Mouse (Mus musculus) ES-Bruce4 (cell line): ENCODE measurements at regions not wholly inside any gene's neighbourhood (a gene's known extent, or its start where the extent isn't known, plus 50 kb on each side); places are given as distances from the start of the nearest gene placed in this dataset.

Source experiments
- H3K27ac ChIP-seq: 2 replicates; pipeline ENCODE4 v1.5.1; 2012; ENCODE audit warnings: low read length, inconsistent platforms; ENCODE audit not compliant: insufficient read depth
- H3K27me3 ChIP-seq: 2 replicates; pipeline ENCODE4 v1.6.1; 2012; ENCODE audit warnings: mild to moderate bottlenecking, low read length, inconsistent platforms; ENCODE audit not compliant: control insufficient read depth, poor library complexity, insufficient read depth, severe bottlenecking
- H3K36me3 ChIP-seq: 2 replicates; pipeline ENCODE4 v1.6.1; 2012; ENCODE audit warnings: inconsistent platforms, mild to moderate bottlenecking, low read length, moderate library complexity; ENCODE audit not compliant: control insufficient read depth, poor library complexity, insufficient read depth, severe bottlenecking
- H3K4me1 ChIP-seq: one replicate; pipeline ENCODE4 v1.8.1; 2011; ENCODE audit warnings: low read length; ENCODE audit not compliant: control insufficient read depth, insufficient read depth
- H3K4me3 ChIP-seq: 2 replicates; pipeline ENCODE4 v1.5.1; 2011; ENCODE audit warnings: low read depth, mild to moderate bottlenecking, low read length
- H3K9ac ChIP-seq: 2 replicates; pipeline ENCODE4 v1.6.1; 2012; ENCODE audit warnings: low read depth, mild to moderate bottlenecking, inconsistent platforms; ENCODE audit not compliant: poor library complexity, severe bottlenecking
- H3K9me3 ChIP-seq: replicated peaks from 2 replicates; pipeline ENCODE4 v1.6.1; 2012; ENCODE audit warnings: mild to moderate bottlenecking, low read length, inconsistent platforms; ENCODE audit not compliant: control insufficient read depth, poor library complexity, insufficient read depth, severe bottlenecking
- CTCF ChIP-seq: IDR thresholded peaks from one replicate; pipeline ENCODE4 v1.8.1; 2011; ENCODE audit warnings: low read depth, low read length
- EP300 ChIP-seq: IDR thresholded peaks from 2 replicates; pipeline ENCODE4 v1.6.1; 2011; ENCODE audit warnings: low read depth, low read length; ENCODE audit not compliant: insufficient read depth
- POLR2A ChIP-seq: IDR thresholded peaks from one replicate; pipeline ENCODE4 v1.8.1; 2011; ENCODE audit warnings: low read length; ENCODE audit not compliant: insufficient read depth

GRCm38 (mm10) chr15:87097206-87097605 is 446.9 kb upstream of the Fam19a5 start:
- no peaks in the 10 kb centered on the region for H3K9me3 ChIP-seq
- no peak overlapping the region for H3K27ac ChIP-seq
- no peak overlapping the region for H3K9ac ChIP-seq
- no peaks in the 10 kb centered on the region for H3K27me3 ChIP-seq
- H3K36me3 ChIP-seq: no peaks in the 10 kb centered on the region
- TF ChIP-seq POLR2A: no peak
- no peaks in the 10 kb centered on the region for H3K4me1 ChIP-seq
- H3K4me3 ChIP-seq: no peak overlapping the region

GRCm38 (mm10) chr15:87101146-87101545 is 443.0 kb upstream of the Fam19a5 start:
- no peak overlapping the region for H3K9ac ChIP-seq
- no peak for TF ChIP-seq CTCF
- no peaks in the 10 kb centered on the region for H3K36me3 ChIP-seq
- H3K4me3 ChIP-seq: no peak overlapping the region
- no peak overlapping the region for H3K27ac ChIP-seq
- H3K4me1 ChIP-seq: no peaks in the 10 kb centered on the region
- no peaks in the 10 kb centered on the region for H3K27me3 ChIP-seq
- H3K9me3 ChIP-seq: no peaks in the 10 kb centered on the region

GRCm38 (mm10) chr15:87102211-87102610 is 441.9 kb upstream of the Fam19a5 start:
- Histone ChIP-seq H3K36me3 (no peaks in the 10 kb centered on the region), H3K9me3 (no peaks in the 10 kb centered on the region), H3K27me3 (no peaks in the 10 kb centered on the region), H3K4me3 (no peak overlapping the region), H3K9ac (no peak overlapping the region), H3K27ac (no peak overlapping the region), H3K4me1 (no peaks in the 10 kb centered on the region)
- TF ChIP-seq EP300 (no peak), POLR2A (no peak), CTCF (no peak)

GRCm38 (mm10) chr15:87105951-87106350 is 438.1 kb upstream of the Fam19a5 start:
- Histone ChIP-seq H3K4me3 (no peak overlapping the region), H3K9me3 (no peaks in the 10 kb centered on the region), H3K9ac (no peak overlapping the region), H3K27ac (no peak overlapping the region), H3K27me3 (no peaks in the 10 kb centered on the region), H3K4me1 (no peaks in the 10 kb centered on the region), H3K36me3 (no peaks in the 10 kb centered on the region)
- TF ChIP-seq EP300 (no peak), POLR2A (no peak), CTCF (no peak)

GRCm38 (mm10) chr15:87107701-87108100 is 436.4 kb upstream of the Fam19a5 start:
- no peaks in the 10 kb centered on the region for H3K4me1 ChIP-seq
- no peaks in the 10 kb centered on the region for H3K36me3 ChIP-seq
- no peak overlapping the region for H3K27ac ChIP-seq
- H3K4me3 ChIP-seq: no peak overlapping the region
- H3K9me3 ChIP-seq: no peaks in the 10 kb centered on the region
- TF ChIP-seq POLR2A: no peak
- no peak for TF ChIP-seq EP300
- TF ChIP-seq CTCF: no peak
- H3K27me3 ChIP-seq: no peaks in the 10 kb centered on the region
- H3K9ac ChIP-seq: no peak overlapping the region

- Histone ChIP-seq H3K27ac (no peak overlapping the region), H3K4me1 (no peaks in the 10 kb centered on the region), H3K36me3 (no peaks in the 10 kb centered on the region), H3K9me3 (no peaks in the 10 kb centered on the region), H3K4me3 (no peak overlapping the region), H3K27me3 (no peaks in the 10 kb centered on the region), H3K9ac (no peak overlapping the region)
- TF ChIP-seq POLR2A: no peak
- no peak for TF ChIP-seq EP300
- no peak for TF ChIP-seq CTCF
Measured at GRCm38 (mm10) chr15:87108411-87108810, 435.7 kb upstream of the Fam19a5 start.
